Mouse (Mus musculus): ENCODE measurements around the gene Kiss1r. TPM values are rescaled to one million over a fixed set of nuclear protein-coding genes. Genes with fewer than 3 reads are reported as not detected.

Gene Kiss1r
- total and polyA plus RNA-seq, 3 experiments, result 0.30 to 0.33 (median 0.33) TPM

GRCm38 (mm10) chr10:79940749-79941148 is 24.0 kb downstream of the Kiss1r start:
- Histone ChIP-seq H3K4me3 (ENCODE audit: low read depth, low read length) (peak overlapping the region; percentile 23; the same call in 1 of the 2 replicates), H3K36me3 (replicated peaks) (peaks cover 100% of the 10 kb centered on the region), H3K4me1 (ENCODE audit: insufficient read depth, low read depth, low read length) (peaks cover 97% of the 10 kb centered on the region), H3K9me3 (replicated peaks) (no peaks in the 10 kb centered on the region), H3K27me3 (ENCODE audit: insufficient read depth, low read length) (no peaks in the 10 kb centered on the region)
- ATAC-seq (ENCODE audit: extremely low read depth, insufficient number of reproducible peaks, low FRiP score, poor library complexity, severe bottlenecking) (peak; percentile 48), DNase-seq (ENCODE audit: low spot score) (peak; percentile 51)
- TF ChIP-seq CTCF (IDR thresholded peaks at IDR 0.05; ENCODE audit: low read depth, low read length) (no peak), POLR2AphosphoS5 (IDR thresholded peaks at IDR 0.05; ENCODE audit: insufficient replicate concordance, low read depth, low read length) (no peak), GATA1 (IDR thresholded peaks at IDR 0.05; ENCODE audit: borderline replicate concordance, low read length) (no peak), GATA2 (IDR thresholded peaks at IDR 0.05; ENCODE audit: borderline replicate concordance, low read depth, low read length) (no peak), TAL1 (conservative IDR thresholded peaks at IDR 0.05; ENCODE audit: low read depth, low read length) (no peak)

GRCm38 (mm10) chr10:79942988-79943387 is 26.2 kb downstream of the Kiss1r start:
- TF ChIP-seq GATA1 (IDR thresholded peaks at IDR 0.05; ENCODE audit: borderline replicate concordance, low read length), result no peak
- peak overlapping the region; percentile 48; the same call in 1 of the 2 replicates for H3K4me3 ChIP-seq (ENCODE audit: low read depth, low read length)
- ATAC-seq (ENCODE audit: extremely low read depth, insufficient number of reproducible peaks, low FRiP score, poor library complexity, severe bottlenecking) (no peak), DNase-seq (ENCODE audit: low spot score) (no peak)
- H3K9me3 ChIP-seq (replicated peaks), result no peaks in the 10 kb centered on the region
- peaks cover 100% of the 10 kb centered on the region for H3K36me3 ChIP-seq (replicated peaks)
- no peaks in the 10 kb centered on the region for H3K27me3 ChIP-seq (ENCODE audit: insufficient read depth, low read length)
- H3K4me1 ChIP-seq (ENCODE audit: insufficient read depth, low read depth, low read length), result peaks cover 98% of the 10 kb centered on the region

GRCm38 (mm10) chr10:79943471-79943901 is 26.7 kb downstream of the Kiss1r start:
- Histone ChIP-seq H3K4me1 (ENCODE audit: insufficient read depth, low read depth, low read length) (peaks cover 96% of the 10 kb centered on the region), H3K36me3 (replicated peaks) (peaks cover 98% of the 10 kb centered on the region), H3K27me3 (ENCODE audit: insufficient read depth, low read length) (no peaks in the 10 kb centered on the region), H3K9me3 (replicated peaks) (no peaks in the 10 kb centered on the region), H3K4me3 (ENCODE audit: low read depth, low read length) (peak overlapping the region; percentile 48; the same call in 1 of the 2 replicates)
- ATAC-seq (ENCODE audit: extremely low read depth, insufficient number of reproducible peaks, low FRiP score, poor library complexity, severe bottlenecking) (no peak), DNase-seq (ENCODE audit: low spot score) (no peak)
- TF ChIP-seq TAL1 (conservative IDR thresholded peaks at IDR 0.05; ENCODE audit: low read depth, low read length) (no peak), POLR2AphosphoS5 (IDR thresholded peaks at IDR 0.05; ENCODE audit: insufficient replicate concordance, low read depth, low read length) (no peak), GATA1 (IDR thresholded peaks at IDR 0.05; ENCODE audit: borderline replicate concordance, low read length) (no peak)

GRCm38 (mm10) chr10:79945507-79946234 is 28.9 kb downstream of the Kiss1r start:
- Histone ChIP-seq H3K4me3 (ENCODE audit: low read depth, low read length) (peak overlapping the region; percentile 62; the same call in 1 of the 2 replicates), H3K27me3 (ENCODE audit: insufficient read depth, low read length) (no peaks in the 10 kb centered on the region), H3K36me3 (replicated peaks) (peaks cover 98% of the 10 kb centered on the region), H3K4me1 (ENCODE audit: insufficient read depth, low read depth, low read length) (peaks cover 82% of the 10 kb centered on the region), H3K9me3 (replicated peaks) (no peaks in the 10 kb centered on the region)
- no peak for TF ChIP-seq TAL1 (conservative IDR thresholded peaks at IDR 0.05; ENCODE audit: low read depth, low read length)
- TF ChIP-seq POLR2AphosphoS5 (IDR thresholded peaks at IDR 0.05; ENCODE audit: insufficient replicate concordance, low read depth, low read length), result no peak
- TF ChIP-seq GATA2 (IDR thresholded peaks at IDR 0.05; ENCODE audit: borderline replicate concordance, low read depth, low read length), result no peak
- no peak for TF ChIP-seq CTCF (IDR thresholded peaks at IDR 0.05; ENCODE audit: low read depth, low read length)
- no peak for TF ChIP-seq GATA1 (IDR thresholded peaks at IDR 0.05; ENCODE audit: borderline replicate concordance, low read length)
- DNase-seq (ENCODE audit: low spot score) (peak; percentile 45), ATAC-seq (ENCODE audit: extremely low read depth, insufficient number of reproducible peaks, low FRiP score, poor library complexity, severe bottlenecking) (0 out of 2 replicates have a peak, but pooled peaks have one; percentile 18)

GRCm38 (mm10) chr10:79946752-79947322 is 30.1 kb downstream of the Kiss1r start:
- DNase-seq (ENCODE audit: low spot score), result peak; percentile 65

GRCm38 (mm10) chr10:79947502-79947901 is 30.7 kb downstream of the Kiss1r start:
- H3K9me3 ChIP-seq (replicated peaks), result no peaks in the 10 kb centered on the region
- no peak for ATAC-seq (ENCODE audit: extremely low read depth, insufficient number of reproducible peaks, low FRiP score, poor library complexity, severe bottlenecking)
- H3K4me3 ChIP-seq (ENCODE audit: low read depth, low read length), result no peak overlapping the region
- H3K4me1 ChIP-seq (ENCODE audit: insufficient read depth, low read depth, low read length), result peaks cover 64% of the 10 kb centered on the region
- no peaks in the 10 kb centered on the region for H3K27me3 ChIP-seq (ENCODE audit: insufficient read depth, low read length)
- no peak for DNase-seq (ENCODE audit: low spot score)
- TF ChIP-seq TAL1 (conservative IDR thresholded peaks at IDR 0.05; ENCODE audit: low read depth, low read length) (no peak), POLR2AphosphoS5 (IDR thresholded peaks at IDR 0.05; ENCODE audit: insufficient replicate concordance, low read depth, low read length) (no peak), CTCF (IDR thresholded peaks at IDR 0.05; ENCODE audit: low read depth, low read length) (no peak), GATA1 (IDR thresholded peaks at IDR 0.05; ENCODE audit: borderline replicate concordance, low read length) (no peak), GATA2 (IDR thresholded peaks at IDR 0.05; ENCODE audit: borderline replicate concordance, low read depth, low read length) (no peak)
- peaks cover 95% of the 10 kb centered on the region for H3K36me3 ChIP-seq (replicated peaks)

More at GRCm38 (mm10) chr10:79946752-79947322, 30.1 kb downstream of the Kiss1r start:
- H3K9me3 ChIP-seq (replicated peaks), result no peaks in the 10 kb centered on the region
- ATAC-seq (ENCODE audit: extremely low read depth, insufficient number of reproducible peaks, low FRiP score, poor library complexity, severe bottlenecking), result peak; percentile 52; the same call in 1 of the 2 replicates
- H3K36me3 ChIP-seq (replicated peaks), result peaks cover 98% of the 10 kb centered on the region
- no peak for TF ChIP-seq GATA2 (IDR thresholded peaks at IDR 0.05; ENCODE audit: borderline replicate concordance, low read depth, low read length)
- no peak for TF ChIP-seq CTCF (IDR thresholded peaks at IDR 0.05; ENCODE audit: low read depth, low read length)
- TF ChIP-seq GATA1 (IDR thresholded peaks at IDR 0.05; ENCODE audit: borderline replicate concordance, low read length), result no peak
- no peak for TF ChIP-seq POLR2AphosphoS5 (IDR thresholded peaks at IDR 0.05; ENCODE audit: insufficient replicate concordance, low read depth, low read length)
- TF ChIP-seq TAL1 (conservative IDR thresholded peaks at IDR 0.05; ENCODE audit: low read depth, low read length), result no peak
- peaks cover 71% of the 10 kb centered on the region for H3K4me1 ChIP-seq (ENCODE audit: insufficient read depth, low read depth, low read length)
- H3K4me3 ChIP-seq (ENCODE audit: low read depth, low read length), result peak overlapping the region; percentile 62; the same call in 1 of the 2 replicates
- H3K27me3 ChIP-seq (ENCODE audit: insufficient read depth, low read length), result no peaks in the 10 kb centered on the region

All from G1E (cell line).